Comparison of ENCODE assay signal across 9 mouse cellular contexts in the genomic region with DNA sequence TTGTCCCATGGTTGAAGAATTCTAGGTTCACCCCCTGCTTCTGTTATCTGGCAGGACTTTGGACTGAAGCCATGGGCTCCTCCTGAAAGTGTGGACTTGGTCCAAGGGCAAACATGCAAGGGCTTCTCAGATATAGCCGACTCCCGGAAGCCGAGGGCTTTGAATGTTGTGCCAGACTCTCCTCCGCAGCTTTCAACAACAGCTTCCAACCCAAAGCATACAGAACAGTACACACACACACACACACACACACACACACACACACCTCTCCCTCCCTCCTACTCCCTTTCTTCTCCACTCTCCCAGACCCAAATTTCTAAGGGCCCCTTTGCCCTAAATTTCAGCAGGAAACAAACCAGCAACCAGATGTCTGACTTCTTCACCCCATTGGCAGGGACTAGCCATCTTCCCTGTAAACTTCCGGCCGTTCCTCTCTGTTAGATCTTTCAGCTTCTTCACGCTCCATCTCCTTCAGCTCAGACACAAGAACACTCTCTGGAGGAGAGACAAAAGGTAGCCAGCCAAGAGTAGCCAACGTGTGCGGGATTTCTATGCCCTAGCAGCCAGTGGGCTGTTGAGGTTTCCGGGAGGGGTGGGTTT. TPM values are rescaled to one million over a fixed set of nuclear protein-coding genes. Genes with fewer than 3 reads are reported as not detected.
DNase-seq lines count a peak whose midpoint lies in the region; ATAC-seq lines count a peak whose summit lies in the region.
"Had no signal": no experiment of that assay in that cellular context is flagged by ENCODE, and none has a peak within 500 bp of the region (broad histone marks: within the 10 kb centered on the region; RNA-seq: fewer than 3 reads in every experiment).

No protein-coding gene starts in this region.

- H3K4me1 ChIP-seq in midbrain, embryonic 14.5 days (ENCODE audit: control insufficient read depth, insufficient read depth, low read length): no peaks in the 10 kb centered on the region

- no peaks in the 10 kb centered on the region for H3K9me3 ChIP-seq in midbrain, embryonic 14.5 days (ENCODE audit: control insufficient read depth, low read length)
- H3K9me3 ChIP-seq: limb, embryonic 12.5 days had no signal

- peak; percentile 36 to 44 for DNase-seq in cerebellum, postnatal 10 days
- peak; percentile 40 for DNase-seq in embryo, embryonic 11 days
- DNase-seq in kidney, adult 11 months: peak; percentile 58
- peak; percentile 24 for DNase-seq in midbrain, embryonic 14.5 days
- DNase-seq in gastrocnemius, adult 18-20 months (ENCODE audit: low spot score): no peak

- no peak overlapping the region for H3K27ac ChIP-seq in midbrain, embryonic 14.5 days (replicated peaks; ENCODE audit: low read depth, low read length)
- H3K27ac ChIP-seq: limb, embryonic 12.5 days had no signal

- H3K9ac ChIP-seq in midbrain, embryonic 14.5 days (replicated peaks; ENCODE audit: low read length): no peak overlapping the region
- H3K9ac ChIP-seq: limb, embryonic 12.5 days had no signal

- H3K27me3 ChIP-seq in midbrain, embryonic 14.5 days (ENCODE audit: control insufficient read depth, insufficient read depth, low read length): no peaks in the 10 kb centered on the region
- H3K27me3 ChIP-seq: limb, embryonic 12.5 days had no signal

- ATAC-seq in cerebellum, adult (ENCODE audit: insufficient number of reproducible peaks, low FRiP score, low TSS enrichment): no peak
- ATAC-seq in midbrain, embryonic 14.5 days (ENCODE audit: low FRiP score, low TSS enrichment): no peak
- no peak for ATAC-seq in erythroid progenitor cell, adult 5-6 weeks (replicated peaks; ENCODE audit: low FRiP score, poor library complexity, severe bottlenecking)
- no peak for ATAC-seq in megakaryocyte-erythroid progenitor cell, adult 5-6 weeks (replicated peaks; ENCODE audit: low FRiP score, low TSS enrichment, poor library complexity, severe bottlenecking)

- no peak overlapping the region for H3K4me2 ChIP-seq in midbrain, embryonic 14.5 days (ENCODE audit: low read length)
- H3K4me2 ChIP-seq: limb, embryonic 12.5 days had no signal

- H3K4me3 ChIP-seq in midbrain, embryonic 14.5 days (replicated peaks; ENCODE audit: low read depth, low read length): no peak overlapping the region
- H3K4me3 ChIP-seq: limb, embryonic 12.5 days had no signal

- no peaks in the 10 kb centered on the region for H3K36me3 ChIP-seq in midbrain, embryonic 14.5 days (ENCODE audit: control insufficient read depth, insufficient read depth, low read length)
- H3K36me3 ChIP-seq: limb, embryonic 12.5 days had no signal

- WGBS in midbrain, embryonic 14.5 days: 26% methylated on average over 10 of the region's 10 CpGs

RNA-seq across cellular contexts. Expression of a gene that starts 24.5 kb away (rescaled TPM):
- polyA plus RNA-seq in midbrain, embryonic 14.5 days (2014; fragmentation: Nextera tagmentation; extraction: Ambion mirVana): 20.4 and 35.7 TPM in 2 replicates
- 2.5 and 18.4 TPM in 2 replicates for total RNA-seq in erythroid progenitor cell, adult 5-6 weeks (2015; ENCODE audit: low replicate concordance)
- total RNA-seq in erythroid progenitor cell, adult 5-6 weeks (2017; ENCODE audit: low replicate concordance): 5.1 and 12.5 TPM in 2 replicates
- 10 to 100 TPM; 18.2 to 24.3 TPM for total RNA-seq in gastrocnemius, adult 18-20 months (2021)
- 27.7 and 28.8 TPM in 2 replicates for total RNA-seq in megakaryocyte-erythroid progenitor cell, adult 5-6 weeks (2014; fragmentation: Nextera tagmentation)
- total RNA-seq in megakaryocyte-erythroid progenitor cell, adult 5-6 weeks (2017): 22.7 and 23.9 TPM in 2 replicates
